Mouse (Mus musculus): ENCODE results near the gene Mief1. TPM values are rescaled to one million over a fixed set of nuclear protein-coding genes. Genes with fewer than 3 reads are reported as not detected.

Mief1 gene
- polyA plus RNA-seq, 1 experiment from 2014 or later: 31.4 TPM

DNA sequence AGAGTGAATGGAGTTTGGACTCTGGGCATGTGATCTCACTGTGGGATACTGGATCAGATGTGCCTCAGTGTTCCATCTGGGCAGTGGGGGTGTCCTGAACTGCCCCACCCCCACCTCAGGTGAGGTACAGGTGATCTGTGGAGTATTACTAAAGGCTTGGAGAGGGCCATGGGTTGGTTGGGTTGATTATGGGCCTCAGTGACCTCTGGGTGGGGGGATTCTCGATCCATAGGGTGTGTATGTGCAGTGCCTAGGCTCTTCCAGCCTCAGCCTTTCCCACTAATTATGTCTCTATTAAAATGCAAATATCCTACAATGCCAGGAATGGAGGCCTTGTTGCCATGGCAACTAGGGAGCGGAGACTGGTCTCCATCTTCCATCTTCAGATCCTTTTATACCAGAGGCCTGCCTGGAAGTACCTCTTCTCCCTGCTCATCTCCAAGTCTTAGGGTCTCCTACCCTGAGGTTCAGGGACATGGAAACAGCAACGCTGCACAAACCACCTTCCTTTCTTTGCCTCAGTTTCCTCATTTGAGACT lies 38.1 kb downstream of the Mief1 start:
- H3K4me3 ChIP-seq: no peak overlapping the region
- no peaks in the 10 kb centered on the region for H3K36me3 ChIP-seq
- peaks cover 28% of the 10 kb centered on the region for H3K27me3 ChIP-seq (replicated peaks)
- ATAC-seq (ENCODE audit: insufficient number of reproducible peaks, low FRiP score): no peak
- H3K4me2 ChIP-seq: no peak overlapping the region
- no peak overlapping the region for H3K9ac ChIP-seq
- H3K4me1 ChIP-seq (replicated peaks): no peaks in the 10 kb centered on the region
- WGBS: 71% methylated on average over 3 of the region's 3 CpGs
- H3K9me3 ChIP-seq (replicated peaks): peaks cover 12% of the 10 kb centered on the region
- no peak overlapping the region for H3K27ac ChIP-seq (ENCODE audit: poor library complexity, severe bottlenecking)

DNA sequence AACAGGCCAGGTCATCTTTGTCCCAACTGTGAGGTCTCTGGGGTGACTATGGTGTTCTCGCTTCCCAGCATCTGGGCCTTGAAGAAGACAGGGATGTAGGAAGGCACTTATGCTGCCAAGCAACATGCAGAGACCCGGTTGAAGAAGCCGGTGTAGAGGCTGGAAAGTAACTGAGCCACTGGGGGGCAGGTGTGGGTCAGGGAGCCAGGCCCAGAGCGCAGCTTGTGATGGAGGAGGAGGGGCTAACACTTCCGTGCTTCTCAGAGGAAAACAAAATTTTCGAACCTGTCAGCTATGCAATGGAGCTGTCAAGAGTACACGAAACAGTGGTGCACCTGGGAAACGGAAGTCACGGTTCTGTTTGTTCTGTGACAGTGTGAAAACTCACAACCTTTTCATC lies 43.3 kb downstream of the Mief1 start:
- WGBS: 41% methylated on average over 9 of the region's 9 CpGs

DNA sequence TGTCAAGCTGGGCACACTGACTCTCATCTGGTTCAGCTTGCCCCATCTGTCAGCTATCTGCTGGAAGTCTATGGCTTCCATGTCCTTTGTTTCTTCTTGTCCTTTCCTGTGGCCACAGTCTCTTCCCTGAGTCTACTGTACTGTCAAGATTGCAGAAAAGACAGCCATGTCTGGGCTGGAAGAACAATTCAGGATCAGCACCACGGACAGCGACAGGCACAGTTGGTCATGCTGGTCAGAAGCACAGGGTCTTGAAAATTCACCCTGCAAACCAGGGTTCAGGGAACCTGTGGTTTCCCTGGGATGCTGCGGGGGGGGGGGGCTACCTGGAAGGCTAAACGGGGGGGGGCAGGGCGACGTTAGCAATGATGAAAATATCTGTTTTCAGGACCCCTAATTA lies 43.8 kb downstream of the Mief1 start:
- ATAC-seq (ENCODE audit: insufficient number of reproducible peaks, low FRiP score): no peak

More for the DNA sequence above, 43.3 kb downstream of the Mief1 start:
- H3K9me3 ChIP-seq (replicated peaks): no peaks in the 10 kb centered on the region
- no peaks in the 10 kb centered on the region for H3K4me1 ChIP-seq (replicated peaks)
- H3K36me3 ChIP-seq: no peaks in the 10 kb centered on the region
- no peak for ATAC-seq (ENCODE audit: insufficient number of reproducible peaks, low FRiP score)
- H3K9ac ChIP-seq: no peak overlapping the region
- H3K4me3 ChIP-seq: no peak overlapping the region
- H3K4me2 ChIP-seq: no peak overlapping the region
- H3K27ac ChIP-seq (ENCODE audit: poor library complexity, severe bottlenecking): no peak overlapping the region
- peaks cover 67% of the 10 kb centered on the region for H3K27me3 ChIP-seq (replicated peaks)

DNA sequence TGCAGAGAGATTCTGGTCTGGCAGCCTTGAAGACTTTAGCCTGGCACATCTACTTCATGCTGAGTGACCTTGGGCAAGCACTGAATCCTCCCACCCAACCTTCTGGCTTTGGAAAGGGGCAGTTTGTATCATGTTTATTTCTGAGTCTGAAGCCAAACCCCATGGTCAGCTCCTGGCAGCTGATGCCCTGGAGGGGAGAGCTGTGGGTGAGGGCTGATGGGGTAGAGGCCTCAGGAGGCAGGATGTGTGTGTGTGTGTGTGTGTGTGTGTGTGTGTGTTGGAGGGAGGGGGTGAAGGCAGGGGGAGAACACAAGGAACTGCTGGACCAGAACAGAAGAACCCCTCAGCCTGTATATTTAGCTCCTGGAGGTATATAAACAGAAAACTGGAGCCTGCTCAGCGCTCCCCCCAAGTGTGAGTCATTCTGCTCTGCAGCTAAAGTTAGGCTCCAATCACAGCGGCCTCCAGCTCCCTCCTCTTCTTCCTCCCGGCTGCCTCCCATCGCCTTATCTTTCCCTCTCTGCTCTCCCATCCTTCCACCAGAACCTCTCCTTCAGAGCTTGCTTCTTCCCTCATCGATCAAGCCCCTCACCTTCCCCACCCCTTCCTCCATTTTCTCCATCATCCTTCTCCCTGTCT lies 44.4 kb downstream of the Mief1 start:
- 48% methylated on average over 5 of the region's 5 CpGs for WGBS
- Histone ChIP-seq H3K4me3 (no peak overlapping the region), H3K27ac (ENCODE audit: poor library complexity, severe bottlenecking) (no peak overlapping the region), H3K9ac (no peak overlapping the region), H3K9me3 (replicated peaks) (no peaks in the 10 kb centered on the region), H3K27me3 (replicated peaks) (peaks cover 75% of the 10 kb centered on the region), H3K36me3 (no peaks in the 10 kb centered on the region), H3K4me1 (replicated peaks) (no peaks in the 10 kb centered on the region), H3K4me2 (no peak overlapping the region)
- ATAC-seq (ENCODE audit: insufficient number of reproducible peaks, low FRiP score): no peak

More for the DNA sequence above, 43.8 kb downstream of the Mief1 start:
- Histone ChIP-seq H3K9ac (no peak overlapping the region), H3K4me2 (no peak overlapping the region), H3K36me3 (no peaks in the 10 kb centered on the region), H3K9me3 (replicated peaks) (no peaks in the 10 kb centered on the region), H3K4me1 (replicated peaks) (no peaks in the 10 kb centered on the region), H3K27me3 (replicated peaks) (peaks cover 72% of the 10 kb centered on the region), H3K4me3 (no peak overlapping the region), H3K27ac (ENCODE audit: poor library complexity, severe bottlenecking) (no peak overlapping the region)
- WGBS: 0% methylated on average over 6 of the region's 6 CpGs

DNA sequence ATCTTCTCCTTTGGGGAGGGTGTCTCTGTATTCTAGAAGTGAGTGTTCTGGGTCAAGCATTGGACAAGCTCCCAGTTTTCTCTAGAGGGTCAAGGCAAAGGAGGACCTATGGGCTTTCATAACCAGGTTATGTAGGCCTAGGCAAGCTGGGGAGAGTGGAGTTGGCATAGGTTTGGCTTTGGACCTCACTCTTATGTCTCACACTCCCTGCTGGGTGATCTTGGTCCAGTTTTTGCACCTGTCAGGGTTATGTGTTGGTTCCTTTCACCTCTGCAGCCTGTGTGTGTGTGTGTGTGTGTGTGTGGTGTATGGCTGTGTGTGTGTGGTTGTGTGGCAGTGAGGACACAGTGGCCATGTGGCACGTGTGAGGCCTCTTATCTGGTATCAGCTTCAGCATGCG lies 45.2 kb downstream of the Mief1 start:
- peaks cover 76% of the 10 kb centered on the region for H3K27me3 ChIP-seq (replicated peaks)
- no peak overlapping the region for H3K4me2 ChIP-seq
- no peak overlapping the region for H3K4me3 ChIP-seq
- H3K4me1 ChIP-seq (replicated peaks): no peaks in the 10 kb centered on the region
- 59% methylated on average over 2 of the region's 2 CpGs for WGBS
- H3K9ac ChIP-seq: no peak overlapping the region
- no peak for ATAC-seq (ENCODE audit: insufficient number of reproducible peaks, low FRiP score)
- no peak overlapping the region for H3K27ac ChIP-seq (ENCODE audit: poor library complexity, severe bottlenecking)
- no peaks in the 10 kb centered on the region for H3K36me3 ChIP-seq
- no peaks in the 10 kb centered on the region for H3K9me3 ChIP-seq (replicated peaks)

DNA sequence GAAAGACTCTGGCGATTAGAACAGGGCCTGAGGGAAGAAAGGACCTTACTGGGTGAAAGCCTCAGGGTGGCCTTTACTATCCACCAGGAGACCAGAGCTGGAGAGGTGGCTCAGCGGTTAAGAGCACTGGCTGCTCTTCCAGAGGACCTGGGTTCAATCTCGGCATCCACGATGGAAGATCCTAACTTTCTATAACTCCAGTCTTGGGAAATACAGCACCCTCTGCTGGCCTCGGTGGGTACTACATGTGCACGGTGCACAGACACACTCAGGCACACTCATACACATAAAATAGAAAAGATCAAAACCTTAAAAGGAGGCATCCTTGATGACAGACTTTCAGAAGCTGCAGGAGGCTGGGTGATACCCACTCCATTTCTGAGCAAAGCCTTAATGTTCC lies 46.8 kb downstream of the Mief1 start:
- peaks cover 85% of the 10 kb centered on the region for H3K27me3 ChIP-seq (replicated peaks)

DNA sequence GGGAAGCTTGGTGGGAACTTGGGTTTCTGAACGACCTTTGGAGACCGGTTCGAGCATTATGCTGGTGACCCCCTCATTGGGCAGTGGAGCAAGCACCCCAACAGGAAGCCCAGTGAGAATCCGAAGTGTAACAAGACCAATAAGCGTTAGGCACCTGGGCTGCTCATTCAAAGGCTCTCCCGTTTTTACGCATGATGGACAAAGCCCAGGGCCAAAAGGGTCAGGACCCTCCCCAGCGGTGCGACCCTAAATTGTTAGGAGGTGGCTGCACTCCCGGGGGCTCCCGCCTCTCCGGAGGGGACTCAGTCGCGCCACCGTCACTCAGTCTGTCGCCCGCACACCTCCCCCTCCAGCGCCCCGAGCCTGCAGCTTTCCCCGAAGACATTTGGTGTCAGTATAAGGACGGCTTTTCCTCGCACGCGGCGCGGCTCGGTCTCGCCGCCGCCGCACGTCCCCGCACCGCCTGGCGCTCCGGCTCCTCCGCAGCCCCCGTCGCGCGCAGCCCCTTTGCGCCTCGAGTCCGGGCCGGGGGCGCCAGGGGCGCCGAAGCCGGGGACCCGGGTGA lies 53.1 kb downstream of the Mief1 start, which contains the start of gene Cacna1i:
Gene Cacna1i, plus strand, starts transcription at position 388 of the 565 bp plus-strand sequence.
- H3K36me3 ChIP-seq: no peaks in the 10 kb centered on the region
- H3K4me3 ChIP-seq: peak within 1 kb of the TSS; percentile 58
- H3K4me2 ChIP-seq: peak within 1 kb of the TSS; percentile 97
- H3K4me1 ChIP-seq (replicated peaks): peaks cover 7% of the 10 kb centered on the region
- peaks cover 100% of the 10 kb centered on the region for H3K27me3 ChIP-seq (replicated peaks)
- no peak for ATAC-seq (ENCODE audit: insufficient number of reproducible peaks, low FRiP score)
- no peaks in the 10 kb centered on the region for H3K9me3 ChIP-seq (replicated peaks)
- no peak within 1 kb of the TSS for H3K27ac ChIP-seq (ENCODE audit: poor library complexity, severe bottlenecking)
- 2% methylated on average over 49 of the region's 50 CpGs for WGBS
- peak within 1 kb of the TSS; percentile 43; the same call in 1 of the 2 replicates for H3K9ac ChIP-seq

More for the DNA sequence above, 46.8 kb downstream of the Mief1 start:
- Histone ChIP-seq H3K4me3 (no peak overlapping the region), H3K27ac (ENCODE audit: poor library complexity, severe bottlenecking) (no peak overlapping the region), H3K36me3 (no peaks in the 10 kb centered on the region), H3K9me3 (replicated peaks) (no peaks in the 10 kb centered on the region), H3K4me1 (replicated peaks) (no peaks in the 10 kb centered on the region), H3K4me2 (no peak overlapping the region), H3K9ac (no peak overlapping the region)
- no peak for ATAC-seq (ENCODE audit: insufficient number of reproducible peaks, low FRiP score)
- WGBS: 27% methylated on average over 6 of the region's 6 CpGs

DNA sequence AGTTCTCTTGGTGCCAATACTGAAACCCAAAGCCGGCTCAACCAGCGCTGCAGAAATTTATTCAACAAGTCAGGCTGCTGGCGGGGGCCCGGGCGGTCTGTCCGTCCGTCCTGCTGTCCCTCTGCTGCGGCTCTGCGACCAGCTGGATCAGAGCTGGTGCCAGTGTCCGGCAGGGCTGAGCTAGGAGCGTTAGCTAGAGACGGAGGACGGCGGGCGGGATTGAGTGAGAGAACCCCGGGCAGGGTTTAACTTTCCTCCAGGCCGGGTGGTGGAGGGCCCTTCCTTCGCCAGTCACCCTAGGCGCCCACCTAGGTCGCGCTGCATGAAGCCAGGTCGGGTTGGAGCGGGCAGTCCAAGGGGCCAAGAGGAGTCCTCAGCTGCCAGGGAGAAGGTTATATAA lies 54.2 kb downstream of the Mief1 start:
- H3K4me2 ChIP-seq: peak overlapping the region; percentile 97
- 6% methylated on average over 23 of the region's 23 CpGs for WGBS
- no peak for ATAC-seq (ENCODE audit: insufficient number of reproducible peaks, low FRiP score)
- no peak overlapping the region for H3K9ac ChIP-seq
- no peak overlapping the region for H3K27ac ChIP-seq (ENCODE audit: poor library complexity, severe bottlenecking)
- peak overlapping the region; percentile 58 for H3K4me3 ChIP-seq
- no peaks in the 10 kb centered on the region for H3K36me3 ChIP-seq
- peaks cover 7% of the 10 kb centered on the region for H3K4me1 ChIP-seq (replicated peaks)
- H3K27me3 ChIP-seq (replicated peaks): peaks cover 98% of the 10 kb centered on the region
- H3K9me3 ChIP-seq (replicated peaks): no peaks in the 10 kb centered on the region

DNA sequence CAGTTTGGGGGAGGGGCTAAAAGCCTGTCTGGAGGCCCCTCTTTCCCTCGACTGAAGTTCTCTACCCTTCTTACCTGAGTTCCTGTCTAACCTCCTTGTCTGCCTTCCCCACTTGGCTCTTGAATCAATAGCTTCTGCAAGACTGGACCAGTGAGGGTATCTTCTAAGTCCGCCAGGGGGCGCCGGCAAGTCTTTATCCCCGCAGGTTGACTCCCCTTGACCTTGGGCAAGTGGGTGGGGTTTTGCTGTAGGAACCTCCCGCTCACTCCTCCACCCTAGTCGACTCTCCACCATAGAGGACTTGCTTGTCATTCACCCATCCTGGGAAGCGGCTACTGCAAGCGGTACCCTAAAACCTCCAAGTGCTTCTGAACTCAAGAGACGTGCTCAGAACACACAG lies 55.6 kb downstream of the Mief1 start:
- H3K27ac ChIP-seq (ENCODE audit: poor library complexity, severe bottlenecking): no peak overlapping the region
- no peak overlapping the region for H3K4me3 ChIP-seq
- H3K9ac ChIP-seq: no peak overlapping the region
- H3K4me1 ChIP-seq (replicated peaks): peaks cover 7% of the 10 kb centered on the region
- H3K4me2 ChIP-seq: no peak overlapping the region
- no peaks in the 10 kb centered on the region for H3K36me3 ChIP-seq
- WGBS: 6% methylated on average over 10 of the region's 10 CpGs
- peaks cover 96% of the 10 kb centered on the region for H3K27me3 ChIP-seq (replicated peaks)
- ATAC-seq (ENCODE audit: insufficient number of reproducible peaks, low FRiP score): no peak
- H3K9me3 ChIP-seq (replicated peaks): no peaks in the 10 kb centered on the region

DNA sequence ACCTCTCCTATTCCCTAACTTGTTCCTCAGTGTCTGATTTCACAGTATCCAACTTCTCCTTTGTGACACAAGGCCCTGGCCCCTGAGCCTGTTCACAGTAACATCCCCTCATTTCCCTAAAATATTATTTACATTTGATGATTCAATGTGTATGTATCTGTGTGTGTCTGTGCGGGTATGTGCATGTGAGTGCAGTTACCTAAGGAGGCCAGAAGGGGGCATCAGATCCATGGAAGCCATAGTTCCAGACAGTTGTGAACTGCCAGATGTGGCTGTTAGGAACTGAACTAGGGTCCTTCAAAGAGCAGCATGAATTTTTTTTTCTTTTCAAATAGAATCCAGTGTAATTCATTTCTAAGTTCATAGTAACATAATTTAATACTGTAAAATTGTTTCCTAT lies 63.3 kb downstream of the Mief1 start:
- Histone ChIP-seq H3K9ac (no peak overlapping the region), H3K27me3 (replicated peaks) (peaks cover 38% of the 10 kb centered on the region), H3K4me2 (no peak overlapping the region), H3K27ac (ENCODE audit: poor library complexity, severe bottlenecking) (no peak overlapping the region), H3K36me3 (no peaks in the 10 kb centered on the region), H3K4me1 (replicated peaks) (no peaks in the 10 kb centered on the region), H3K9me3 (replicated peaks) (0 out of 2 replicates have a peak, but pooled peaks cover 4% of the 10 kb centered on the region), H3K4me3 (no peak overlapping the region)
- WGBS: 97% methylated on average over 1 of the region's 1 CpGs
- ATAC-seq (ENCODE audit: insufficient number of reproducible peaks, low FRiP score): no peak

Data from heart, embryonic 12.5 days (tissue).